Mouse (Mus musculus) retina, postnatal 7 days (tissue): ENCODE results near the gene Thap8.

ENCODE experiments used
- DNase-seq: peaks from one replicate; pipeline ENCODE4 v3.0.0-alpha.2; 2012; ENCODE audit warnings: low read depth, low spot score

Gene Thap8

GRCm38 (mm10) chr7:30315559-30316529 lies 36.0 kb downstream of the Thap8 start:
- DNase-seq: no peak

GRCm38 (mm10) chr7:30318142-30318541 lies 38.2 kb downstream of the Thap8 start:
- no peak for DNase-seq

GRCm38 (mm10) chr7:30320946-30321345 lies 41.1 kb downstream of the Thap8 start:
- DNase-seq: no peak

GRCm38 (mm10) chr7:30321539-30322284 lies 41.8 kb downstream of the Thap8 start, which contains the start of gene E130208F15Rik:
E130208F15Rik (plus strand) TSS chr7:30321740.
- no peak for DNase-seq

- DNase-seq: peak; percentile 88
These were observed 42.4 kb downstream of the Thap8 start for GRCm38 (mm10) chr7:30322285-30322667.

- DNase-seq: no peak
These were observed 43.0 kb downstream of the Thap8 start for GRCm38 (mm10) chr7:30322865-30323264.

GRCm38 (mm10) chr7:30323795-30324194 lies 43.9 kb downstream of the Thap8 start, which contains the start of gene Sdhaf1:
Sdhaf1 (minus strand) TSS chr7:30323895.
- DNase-seq: no peak

GRCm38 (mm10) chr7:30324300-30324944 lies 44.5 kb downstream of the Thap8 start:
- no peak for DNase-seq

- DNase-seq: peak; percentile 53
These were observed 45.5 kb downstream of the Thap8 start for GRCm38 (mm10) chr7:30325364-30325763.

- no peak for DNase-seq
These were observed 46.5 kb downstream of the Thap8 start for GRCm38 (mm10) chr7:30326427-30326826.

GRCm38 (mm10) chr7:30327140-30327539 lies 47.2 kb downstream of the Thap8 start:
- DNase-seq: no peak

- no peak for DNase-seq
These were observed 48.5 kb downstream of the Thap8 start for GRCm38 (mm10) chr7:30328379-30328778.

- peak; percentile 88 for DNase-seq
These were observed 52.0 kb downstream of the Thap8 start for GRCm38 (mm10) chr7:30331887-30332286.

GRCm38 (mm10) chr7:30332622-30333259 lies 52.8 kb downstream of the Thap8 start:
- no peak for DNase-seq

GRCm38 (mm10) chr7:30333436-30333835 lies 53.5 kb downstream of the Thap8 start:
- no peak for DNase-seq

GRCm38 (mm10) chr7:30334563-30334962 lies 54.7 kb downstream of the Thap8 start:
- DNase-seq: no peak

- no peak for DNase-seq
These were observed 55.8 kb downstream of the Thap8 start for GRCm38 (mm10) chr7:30335688-30336087.

- DNase-seq: peak; percentile 88
These were observed 56.5 kb downstream of the Thap8 start for GRCm38 (mm10) chr7:30336384-30336783.

- DNase-seq: no peak
These were observed 59.7 kb downstream of the Thap8 start for GRCm38 (mm10) chr7:30339432-30340109.
